Mouse (Mus musculus) ES-Bruce4 (cell line): ENCODE results near the gene Gsk3b. TPM values are rescaled to one million over a fixed set of nuclear protein-coding genes. Genes with fewer than 3 reads are reported as not detected.

Source experiments
- H3K27ac ChIP-seq: 2 replicates; pipeline ENCODE4 v1.5.1; 2012; ENCODE audit warnings: low read length, inconsistent platforms; ENCODE audit not compliant: insufficient read depth
- H3K27me3 ChIP-seq: 2 replicates; pipeline ENCODE4 v1.6.1; 2012; ENCODE audit warnings: mild to moderate bottlenecking, low read length, inconsistent platforms; ENCODE audit not compliant: control insufficient read depth, poor library complexity, insufficient read depth, severe bottlenecking
- H3K36me3 ChIP-seq: 2 replicates; pipeline ENCODE4 v1.6.1; 2012; ENCODE audit warnings: inconsistent platforms, mild to moderate bottlenecking, low read length, moderate library complexity; ENCODE audit not compliant: control insufficient read depth, poor library complexity, insufficient read depth, severe bottlenecking
- H3K4me1 ChIP-seq: one replicate; pipeline ENCODE4 v1.8.1; 2011; ENCODE audit warnings: low read length; ENCODE audit not compliant: control insufficient read depth, insufficient read depth
- H3K4me3 ChIP-seq: 2 replicates; pipeline ENCODE4 v1.5.1; 2011; ENCODE audit warnings: low read depth, mild to moderate bottlenecking, low read length
- H3K9ac ChIP-seq: 2 replicates; pipeline ENCODE4 v1.6.1; 2012; ENCODE audit warnings: low read depth, mild to moderate bottlenecking, inconsistent platforms; ENCODE audit not compliant: poor library complexity, severe bottlenecking
- H3K9me3 ChIP-seq: replicated peaks from 2 replicates; pipeline ENCODE4 v1.6.1; 2012; ENCODE audit warnings: mild to moderate bottlenecking, low read length, inconsistent platforms; ENCODE audit not compliant: control insufficient read depth, poor library complexity, insufficient read depth, severe bottlenecking
- CTCF ChIP-seq: IDR thresholded peaks from one replicate; pipeline ENCODE4 v1.8.1; 2011; ENCODE audit warnings: low read depth, low read length
- EP300 ChIP-seq: IDR thresholded peaks from 2 replicates; pipeline ENCODE4 v1.6.1; 2011; ENCODE audit warnings: low read depth, low read length; ENCODE audit not compliant: insufficient read depth
- POLR2A ChIP-seq: IDR thresholded peaks from one replicate; pipeline ENCODE4 v1.8.1; 2011; ENCODE audit warnings: low read length; ENCODE audit not compliant: insufficient read depth
- polyA plus RNA-seq: library from polyadenylated mRNA; stranded (reverse); fragments of >200 nt; gene quantifications from 2 replicates; pipeline ENCODE4 v1.2.4, GENCODE M21; 2011; ENCODE audit warnings: low read depth; ENCODE audit not compliant: missing spikeins, insufficient read depth, insufficient read length

Gene Gsk3b
- polyA plus RNA-seq: 47.8 and 51.6 TPM in 2 replicates

DNA sequence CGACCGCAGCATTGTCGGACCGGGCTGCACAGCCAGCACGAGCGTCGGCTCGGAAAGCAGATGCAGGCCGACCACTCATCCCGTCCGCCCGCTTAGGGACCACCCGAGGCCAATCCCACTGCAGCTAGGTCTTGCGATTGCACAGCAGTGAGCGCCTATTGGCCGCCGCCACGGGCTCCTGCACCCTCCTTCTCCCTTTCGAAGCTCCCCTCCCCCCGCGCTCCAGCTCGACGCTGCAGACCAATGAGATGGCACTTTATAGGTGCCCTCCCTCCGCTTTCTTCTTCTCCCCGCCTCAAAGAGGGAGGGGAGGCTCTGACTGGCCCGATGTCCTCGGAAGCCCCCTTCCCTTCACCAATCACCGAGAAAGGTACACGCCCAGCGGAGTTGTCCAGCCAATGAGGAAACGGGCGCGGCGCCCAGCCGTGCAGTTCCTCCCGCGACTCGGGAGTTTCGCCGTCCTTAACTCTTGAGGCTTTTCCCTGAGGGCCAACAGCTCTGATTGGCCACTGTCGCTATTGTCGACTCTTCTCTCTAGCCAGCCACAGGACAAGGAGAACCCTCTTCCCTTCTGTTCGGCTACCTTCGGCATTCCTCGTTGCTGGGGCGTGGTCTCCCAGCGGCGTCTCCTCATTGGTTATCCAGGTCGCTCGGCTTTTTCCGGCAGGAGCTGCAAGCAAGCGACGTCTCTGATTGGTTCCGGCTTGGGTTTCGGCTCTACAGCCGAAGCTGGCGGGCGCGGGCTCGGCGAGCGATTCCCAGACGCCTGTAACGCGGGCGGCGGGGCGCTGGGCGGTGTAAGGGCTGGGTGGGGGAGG is at the start of gene Gsk3b:
Gene Gsk3b, plus strand, starts transcription at position 373 of the 818 bp plus-strand sequence.
- no peaks in the 10 kb centered on the region for H3K36me3 ChIP-seq
- peak within 1 kb of the TSS; percentile 99 for H3K9ac ChIP-seq
- no peaks in the 10 kb centered on the region for H3K9me3 ChIP-seq
- H3K27me3 ChIP-seq: no peaks in the 10 kb centered on the region
- TF ChIP-seq POLR2A (peak; percentile 74), CTCF (no peak), EP300 (0 out of 2 replicates have a peak, but pooled peaks have one; percentile 7)
- peaks cover 2% of the 10 kb centered on the region for H3K4me1 ChIP-seq
- peak within 1 kb of the TSS; percentile 99 for H3K4me3 ChIP-seq
- peak within 1 kb of the TSS; percentile 81 for H3K27ac ChIP-seq

DNA sequence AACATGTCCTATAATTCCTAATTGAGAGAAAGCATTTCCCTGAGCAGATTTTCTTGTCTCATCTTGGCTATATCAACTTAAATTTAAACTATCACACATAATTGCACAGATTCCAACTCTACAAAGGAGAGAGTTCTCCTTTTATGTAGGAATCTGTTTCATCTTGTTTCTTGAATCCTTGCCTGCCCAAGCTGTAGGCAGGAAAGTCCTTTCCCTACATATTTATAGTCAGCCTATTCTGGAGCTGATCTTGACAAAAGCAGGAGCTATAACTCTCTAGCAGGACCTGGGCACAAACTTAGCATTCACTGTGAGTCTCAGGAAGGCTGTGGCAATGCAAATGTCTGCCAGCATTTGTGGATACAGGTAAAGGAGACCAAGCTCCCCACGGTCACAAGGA is 46.6 kb upstream of the Gsk3b start:
- no peak overlapping the region for H3K27ac ChIP-seq
- no peaks in the 10 kb centered on the region for H3K27me3 ChIP-seq
- H3K4me3 ChIP-seq: no peak overlapping the region
- H3K9ac ChIP-seq: no peak overlapping the region
- no peaks in the 10 kb centered on the region for H3K4me1 ChIP-seq
- no peaks in the 10 kb centered on the region; the same call in 1 of the 2 replicates for H3K9me3 ChIP-seq
- TF ChIP-seq EP300 (no peak), POLR2A (no peak), CTCF (no peak)
- no peaks in the 10 kb centered on the region for H3K36me3 ChIP-seq

DNA sequence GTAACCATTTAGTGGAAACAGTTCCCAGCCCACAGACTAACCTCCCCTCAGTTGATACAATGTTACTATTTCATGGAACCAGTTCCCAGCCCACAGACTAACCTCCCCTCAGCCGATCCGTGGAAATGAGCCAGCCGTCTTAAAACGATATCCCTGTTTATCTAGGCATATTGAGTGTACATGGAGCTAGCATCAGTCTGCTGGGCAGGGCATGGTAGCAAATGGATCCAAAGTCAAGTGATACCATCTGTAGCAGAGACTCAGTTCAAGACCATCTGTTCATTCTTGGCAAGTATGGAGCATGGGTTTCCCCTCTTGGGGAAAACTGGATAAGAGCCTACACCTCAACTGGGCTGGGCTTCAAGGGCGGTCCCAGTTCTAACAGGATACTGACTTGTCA is 44.2 kb upstream of the Gsk3b start:
- no peak overlapping the region for H3K4me3 ChIP-seq
- no peaks in the 10 kb centered on the region for H3K36me3 ChIP-seq
- H3K9ac ChIP-seq: no peak overlapping the region
- H3K27ac ChIP-seq: no peak overlapping the region
- H3K9me3 ChIP-seq: no peaks in the 10 kb centered on the region
- no peaks in the 10 kb centered on the region for H3K4me1 ChIP-seq
- no peak for TF ChIP-seq CTCF
- no peak for TF ChIP-seq EP300
- no peak for TF ChIP-seq POLR2A
- no peaks in the 10 kb centered on the region for H3K27me3 ChIP-seq

DNA sequence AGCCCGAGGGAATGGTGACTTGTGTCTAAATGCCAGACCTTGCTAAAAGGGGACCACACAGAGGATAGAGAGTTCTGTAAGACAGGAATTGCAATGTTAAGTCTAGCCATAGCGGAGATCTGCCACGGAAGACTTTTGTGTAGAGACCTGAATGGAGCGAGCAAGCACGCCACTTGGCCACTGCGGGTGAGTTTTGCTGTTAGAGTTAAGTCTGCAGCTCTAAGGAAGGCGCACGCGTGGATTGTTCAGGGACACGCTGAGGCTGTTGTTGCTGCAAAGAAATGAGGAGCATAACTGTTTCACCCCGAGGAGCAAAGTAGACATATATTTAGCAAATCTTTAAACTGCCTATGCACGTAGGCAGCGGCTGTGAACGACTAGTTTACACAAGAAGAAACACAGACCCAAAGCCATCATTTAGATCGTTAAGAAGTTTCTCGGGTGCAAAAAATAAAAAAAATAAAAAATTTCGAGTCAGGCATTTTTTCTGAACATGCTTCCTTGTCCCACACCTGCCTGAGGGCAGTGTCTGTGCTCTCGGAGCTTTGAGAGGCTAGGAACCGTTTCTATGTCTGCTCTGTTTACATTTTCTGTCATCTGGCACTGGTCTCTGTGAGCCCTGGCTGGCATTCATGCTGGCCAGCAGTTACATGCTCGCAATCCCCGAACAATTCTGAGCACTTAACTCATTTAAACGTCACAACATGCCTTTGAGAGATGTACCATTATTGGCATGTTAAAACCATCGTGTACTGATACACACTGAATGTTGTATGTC is 40.8 kb upstream of the Gsk3b start:
- TF ChIP-seq POLR2A: no peak
- no peak for TF ChIP-seq EP300
- TF ChIP-seq CTCF: no peak
- Histone ChIP-seq H3K27ac (no peak overlapping the region), H3K4me3 (no peak overlapping the region), H3K9me3 (no peaks in the 10 kb centered on the region), H3K4me1 (no peaks in the 10 kb centered on the region), H3K27me3 (no peaks in the 10 kb centered on the region), H3K36me3 (no peaks in the 10 kb centered on the region), H3K9ac (no peak overlapping the region)

DNA sequence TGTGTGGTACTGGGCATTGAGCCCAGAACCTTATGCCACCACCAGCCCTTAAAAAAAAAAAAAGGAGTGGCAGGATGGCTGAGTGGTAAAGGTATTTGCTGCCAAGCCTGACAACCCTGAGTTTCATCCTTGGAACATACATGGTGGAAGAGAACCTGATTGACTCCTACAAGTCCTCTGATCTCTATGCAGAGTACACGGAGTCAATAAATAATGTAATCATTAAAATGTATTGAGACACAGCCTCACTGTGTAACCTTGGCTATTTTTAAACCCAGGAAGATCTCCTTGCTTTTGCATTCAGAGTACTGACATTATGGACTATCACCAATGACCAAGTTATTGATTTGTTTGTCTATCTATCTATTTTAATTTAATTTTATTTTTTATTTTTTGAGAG is 30.9 kb upstream of the Gsk3b start:
- Histone ChIP-seq H3K4me3 (no peak overlapping the region), H3K27ac (no peak overlapping the region), H3K9ac (no peak overlapping the region), H3K27me3 (no peaks in the 10 kb centered on the region), H3K36me3 (no peaks in the 10 kb centered on the region), H3K4me1 (no peaks in the 10 kb centered on the region), H3K9me3 (no peaks in the 10 kb centered on the region)
- no peak for TF ChIP-seq POLR2A

DNA sequence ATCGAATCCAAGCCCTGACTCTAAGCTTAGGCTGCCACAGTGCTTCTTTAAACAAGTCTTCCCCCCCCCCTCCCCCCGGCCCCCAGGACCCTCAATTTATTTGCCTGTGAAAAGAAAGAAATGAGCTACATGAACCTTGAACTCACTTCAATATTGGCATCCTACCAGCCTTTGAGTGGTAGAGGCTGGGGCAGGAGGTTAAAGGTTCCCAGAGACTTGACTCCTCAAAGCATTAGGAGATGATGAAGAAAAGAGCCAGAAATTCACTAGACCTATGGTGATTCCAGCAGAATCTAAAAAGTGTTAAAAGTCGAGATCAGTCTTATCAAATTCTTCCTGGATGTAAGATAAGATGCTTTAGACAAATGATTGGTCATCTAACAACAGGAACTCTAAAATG is 30.0 kb upstream of the Gsk3b start:
- Histone ChIP-seq H3K27me3 (no peaks in the 10 kb centered on the region), H3K27ac (no peak overlapping the region), H3K9me3 (no peaks in the 10 kb centered on the region), H3K9ac (no peak overlapping the region), H3K4me1 (no peaks in the 10 kb centered on the region), H3K4me3 (no peak overlapping the region), H3K36me3 (no peaks in the 10 kb centered on the region)
- TF ChIP-seq EP300 (no peak), CTCF (no peak), POLR2A (no peak)
